In the genomic region with DNA sequence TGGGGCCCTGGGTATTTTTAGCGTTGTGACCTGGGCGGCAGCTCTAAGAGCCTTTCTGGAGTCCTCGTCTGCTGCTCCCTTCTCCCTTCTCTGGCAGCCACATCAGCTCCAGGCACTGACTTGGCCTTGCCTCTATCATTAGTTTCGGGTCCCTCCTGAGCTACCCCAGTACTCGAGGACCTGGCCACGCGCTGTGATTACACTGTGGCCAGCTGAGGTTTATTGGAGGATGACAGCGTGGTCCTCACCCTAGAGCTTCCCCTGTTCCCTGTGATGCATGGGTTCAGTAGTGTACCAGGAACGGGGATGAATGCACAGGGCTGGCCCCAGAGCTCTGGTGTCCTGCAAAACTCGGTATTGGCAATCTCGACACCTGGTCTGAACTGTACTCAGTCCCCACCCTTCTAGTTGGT, we compare ENCODE assay signal across 8 mouse cellular contexts. TPM values are rescaled to one million over a fixed set of nuclear protein-coding genes. Genes with fewer than 3 reads are reported as not detected.
DNase-seq lines count a peak whose midpoint lies in the region; ATAC-seq and TF ChIP-seq lines count a peak whose summit lies in the region.

No protein-coding gene starts in this region.

- 16% methylated on average over 11 of the region's 11 CpGs for WGBS in lung, adult 2 months
- WGBS in limb, embryonic 10.5 days = 10% methylated on average over 11 of the region's 11 CpGs
- WGBS in neural tube, embryonic 15.5 days = 9% methylated on average over 11 of the region's 11 CpGs

- no peak for TF ChIP-seq CTCF in lung, adult 2 months (IDR thresholded peaks at IDR 0.05; ENCODE audit: insufficient read depth, low read length)
- TF ChIP-seq CTCF in embryonic fibroblast, embryonic 13.5 days (IDR thresholded peaks at IDR 0.05; ENCODE audit: borderline replicate concordance, insufficient read depth, low read length) = no peak

- H3K4me1 ChIP-seq in lung, adult 2 months (ENCODE audit: control insufficient read depth, insufficient read depth, low read length) = peaks cover 11% of the 10 kb centered on the region
- H3K4me1 ChIP-seq in embryonic fibroblast, embryonic 13.5 days (ENCODE audit: control insufficient read depth, insufficient read depth, low read length) = no peaks in the 10 kb centered on the region
- H3K4me1 ChIP-seq in limb, embryonic 10.5 days = peaks cover 22% of the 10 kb centered on the region
- H3K4me1 ChIP-seq in neural tube, embryonic 15.5 days = peaks cover 19% of the 10 kb centered on the region

- H3K27ac ChIP-seq in embryonic fibroblast, embryonic 13.5 days (ENCODE audit: insufficient read depth, low read length) = no peak overlapping the region
- H3K27ac ChIP-seq in limb, embryonic 10.5 days = peak overlapping the region; percentile 75
- H3K27ac ChIP-seq in neural tube, embryonic 15.5 days (replicated peaks) = peak overlapping the region; percentile 45

- H3K36me3 ChIP-seq in limb, embryonic 10.5 days = no peaks in the 10 kb centered on the region
- peaks cover 17% of the 10 kb centered on the region for H3K36me3 ChIP-seq in neural tube, embryonic 15.5 days

- peaks cover 62% of the 10 kb centered on the region for H3K27me3 ChIP-seq in limb, embryonic 10.5 days (ENCODE audit: low read depth, poor library complexity, severe bottlenecking)
- 0 out of 2 replicates have a peak, but pooled peaks cover 6% of the 10 kb centered on the region for H3K27me3 ChIP-seq in neural tube, embryonic 15.5 days (replicated peaks)

- peak overlapping the region; percentile 100 for H3K4me2 ChIP-seq in neural tube, embryonic 15.5 days

- H3K4me3 ChIP-seq in lung, adult 2 months (replicated peaks; ENCODE audit: extremely low read depth, low read depth, low read length) = peak overlapping the region; percentile 81
- peak overlapping the region; percentile 72 for H3K4me3 ChIP-seq in embryonic fibroblast, embryonic 13.5 days (ENCODE audit: insufficient read depth, low read length)
- peak overlapping the region; percentile 87 for H3K4me3 ChIP-seq in limb, embryonic 10.5 days
- H3K4me3 ChIP-seq in neural tube, embryonic 15.5 days (replicated peaks) = peak overlapping the region; percentile 72

- no peak for DNase-seq in lung, adult 2 months
- DNase-seq in lung, postnatal 10 days = no peak
- DNase-seq in limb, embryonic 10.5 days (ENCODE audit: low spot score) = no peak
- DNase-seq in adipocyte (ENCODE audit: low spot score) = no peak
- no peak for DNase-seq in retina, embryonic 14.5 days (ENCODE audit: low spot score)
- no peak for DNase-seq in spleen, postnatal 10 days (ENCODE audit: low spot score in 2 of 2)

- ATAC-seq in neural tube, embryonic 15.5 days (ENCODE audit: low FRiP score) = peak; percentile 21

- H3K9me3 ChIP-seq in limb, embryonic 10.5 days (replicated peaks) = no peaks in the 10 kb centered on the region
- no peaks in the 10 kb centered on the region for H3K9me3 ChIP-seq in neural tube, embryonic 15.5 days (replicated peaks)

- no peak for TF ChIP-seq POLR2A in lung, adult 2 months (IDR thresholded peaks at IDR 0.05; ENCODE audit: borderline replicate concordance, extremely low read depth, low read depth, low read length)
- TF ChIP-seq POLR2A in embryonic fibroblast, embryonic 13.5 days (IDR thresholded peaks at IDR 0.05; ENCODE audit: low read depth, low read length) = no peak

- peak overlapping the region; percentile 73 for H3K9ac ChIP-seq in neural tube, embryonic 15.5 days (replicated peaks)

RNA-seq across cellular contexts. Expression of a gene that starts 1.2 kb away (rescaled TPM):
- 52.6 and 72.9 TPM in 2 replicates for polyA plus RNA-seq in lung, adult 2 months (2012; rRNA removed)
- 13.8 and 19.0 TPM in 2 replicates for polyA plus RNA-seq in embryonic fibroblast, embryonic 13.5 days (2011; ENCODE audit: insufficient read length, low read depth, missing spikeins)
- 0.70 and 2.1 TPM in 2 replicates for polyA plus RNA-seq in limb, embryonic 10.5 days (2016; fragmentation: Nextera tagmentation; extraction: Ambion mirVana)
- 22.2 and 25.3 TPM in 2 replicates for polyA plus RNA-seq in neural tube, embryonic 15.5 days (2015; fragmentation: Nextera tagmentation; extraction: Ambion mirVana)

RNA-seq across cellular contexts. Expression of a gene that starts 10.2 kb away (rescaled TPM):
- 93.8 and 104 TPM in 2 replicates for polyA plus RNA-seq in lung, adult 2 months (2012; rRNA removed)
- polyA plus RNA-seq in embryonic fibroblast, embryonic 13.5 days (2011; ENCODE audit: insufficient read length, low read depth, missing spikeins) = 59.6 and 66.3 TPM in 2 replicates
- polyA plus RNA-seq in limb, embryonic 10.5 days (2016; fragmentation: Nextera tagmentation; extraction: Ambion mirVana) = 35.7 and 37.5 TPM in 2 replicates
- polyA plus RNA-seq in neural tube, embryonic 15.5 days (2015; fragmentation: Nextera tagmentation; extraction: Ambion mirVana) = 88.8 and 92.2 TPM in 2 replicates

RNA-seq across cellular contexts. Expression of a gene that starts 13.6 kb away (rescaled TPM):
- not detected in 2 replicates for polyA plus RNA-seq in lung, adult 2 months (2012; rRNA removed)
- polyA plus RNA-seq in embryonic fibroblast, embryonic 13.5 days (2011; ENCODE audit: insufficient read length, low read depth, missing spikeins) = not detected in 2 replicates
- not detected in 2 replicates for polyA plus RNA-seq in limb, embryonic 10.5 days (2016; fragmentation: Nextera tagmentation; extraction: Ambion mirVana)
- polyA plus RNA-seq in neural tube, embryonic 15.5 days (2015; fragmentation: Nextera tagmentation; extraction: Ambion mirVana) = not detected in 2 replicates

RNA-seq across cellular contexts. Expression of a gene that starts 26.4 kb away (rescaled TPM):
- 47.7 and 52.2 TPM in 2 replicates for polyA plus RNA-seq in lung, adult 2 months (2012; rRNA removed)
- polyA plus RNA-seq in embryonic fibroblast, embryonic 13.5 days (2011; ENCODE audit: insufficient read length, low read depth, missing spikeins) = 4.1 and 5.8 TPM in 2 replicates
- 2.2 and 3.2 TPM in 2 replicates for polyA plus RNA-seq in limb, embryonic 10.5 days (2016; fragmentation: Nextera tagmentation; extraction: Ambion mirVana)
- 4.5 and 5.8 TPM in 2 replicates for polyA plus RNA-seq in neural tube, embryonic 15.5 days (2015; fragmentation: Nextera tagmentation; extraction: Ambion mirVana)

RNA-seq across cellular contexts. Expression of a gene that starts 30.4 kb away (rescaled TPM):
- polyA plus RNA-seq in lung, adult 2 months (2012; rRNA removed) = 89.8 and 133 TPM in 2 replicates
- 23.1 and 23.6 TPM in 2 replicates for polyA plus RNA-seq in embryonic fibroblast, embryonic 13.5 days (2011; ENCODE audit: insufficient read length, low read depth, missing spikeins)
- 54.4 and 54.5 TPM in 2 replicates for polyA plus RNA-seq in limb, embryonic 10.5 days (2016; fragmentation: Nextera tagmentation; extraction: Ambion mirVana)
- 86.8 and 92.7 TPM in 2 replicates for polyA plus RNA-seq in neural tube, embryonic 15.5 days (2015; fragmentation: Nextera tagmentation; extraction: Ambion mirVana)
